Mouse (Mus musculus): Measurements from ENCODE around the gene Gm42420. TPM values are rescaled to one million over a fixed set of nuclear protein-coding genes. Genes with fewer than 3 reads are reported as not detected.
A peak's percentile ranks its signal among the peaks of the same experiment; 100 is the strongest.

Gm42420 gene
- total RNA-seq, 2 experiments from 2014 or later, result 0.66 TPM; not detected in 1

GRCm38 (mm10) chr6:39581087-39581784 is 4.3 kb upstream of the Gm42420 start:
- no peak for TF ChIP-seq CTCF (IDR thresholded peaks at IDR 0.05)
- no peak for DNase-seq
- Histone ChIP-seq H3K4me3 (no peak overlapping the region), H3K27ac (no peak overlapping the region)
- intact Hi-C loops (cut with DNase I), result no loop called here

- TF ChIP-seq CTCF (IDR thresholded peaks at IDR 0.05), result no peak
- Histone ChIP-seq H3K4me3 (peak overlapping the region; percentile 83), H3K27ac (peak overlapping the region; percentile 98)
- no peak for DNase-seq
- intact Hi-C loops (cut with DNase I), result loop anchor here (5.0 kb wide), 1 partner anchor 136 kb away; the partner anchor contains the start of gene Braf
Measured at GRCm38 (mm10) chr6:39591481-39591880, 5.9 kb downstream of the Gm42420 start.

GRCm38 (mm10) chr6:39592401-39593214 is 7.1 kb downstream of the Gm42420 start, which contains the start of gene Ndufb2:
Gene Ndufb2, plus strand, starts transcription at chr6:39592574.
- peak; percentile 96 for DNase-seq
- intact Hi-C loops (cut with DNase I), result loop anchor here (5.0 kb wide), 1 partner anchor 135 kb away; the partner anchor contains the start of gene Braf
- Histone ChIP-seq H3K27ac (peak within 1 kb of the TSS; percentile 98), H3K4me3 (peak within 1 kb of the TSS; percentile 83)
- TF ChIP-seq CTCF (IDR thresholded peaks at IDR 0.05), result no peak

- intact Hi-C loops (cut with DNase I), result no loop called here
- no peak overlapping the region for H3K4me3 ChIP-seq
- H3K27ac ChIP-seq, result no peak overlapping the region
- no peak for DNase-seq
- no peak for TF ChIP-seq CTCF (IDR thresholded peaks at IDR 0.05)
Measured at GRCm38 (mm10) chr6:39600851-39601250, 15.3 kb downstream of the Gm42420 start.

GRCm38 (mm10) chr6:39601828-39602227 is 16.3 kb downstream of the Gm42420 start:
- DNase-seq, result no peak
- no peak overlapping the region for H3K4me3 ChIP-seq
- intact Hi-C loops (cut with DNase I), result no loop called here
- TF ChIP-seq CTCF (IDR thresholded peaks at IDR 0.05), result no peak
- H3K27ac ChIP-seq, result no peak overlapping the region

GRCm38 (mm10) chr6:39604565-39604964 is 19.0 kb downstream of the Gm42420 start:
- intact Hi-C loops (cut with DNase I), result no loop called here

GRCm38 (mm10) chr6:39606056-39606455 is 20.5 kb downstream of the Gm42420 start:
- no peak overlapping the region for H3K4me3 ChIP-seq
- no peak overlapping the region for H3K27ac ChIP-seq
- intact Hi-C loops (cut with DNase I), result no loop called here
- DNase-seq, result no peak
- TF ChIP-seq CTCF (IDR thresholded peaks at IDR 0.05), result no peak

More at GRCm38 (mm10) chr6:39604565-39604964, 19.0 kb downstream of the Gm42420 start:
- no peak overlapping the region for H3K27ac ChIP-seq
- H3K4me3 ChIP-seq, result no peak overlapping the region
- DNase-seq, result no peak
- TF ChIP-seq CTCF (IDR thresholded peaks at IDR 0.05), result no peak

GRCm38 (mm10) chr6:39606862-39607261 is 21.3 kb downstream of the Gm42420 start:
- DNase-seq, result no peak
- TF ChIP-seq CTCF (IDR thresholded peaks at IDR 0.05), result no peak
- intact Hi-C loops (cut with DNase I), result no loop called here
- Histone ChIP-seq H3K4me3 (no peak overlapping the region), H3K27ac (no peak overlapping the region)

GRCm38 (mm10) chr6:39607365-39607764 is 21.8 kb downstream of the Gm42420 start:
- no peak overlapping the region for H3K27ac ChIP-seq
- intact Hi-C loops (cut with DNase I), result no loop called here
- no peak overlapping the region for H3K4me3 ChIP-seq
- DNase-seq, result no peak
- TF ChIP-seq CTCF (IDR thresholded peaks at IDR 0.05), result no peak

GRCm38 (mm10) chr6:39610207-39610606 is 24.7 kb downstream of the Gm42420 start:
- DNase-seq, result no peak
- peak; percentile 23; the same call in 1 of the 2 replicates for TF ChIP-seq CTCF (IDR thresholded peaks at IDR 0.05)
- intact Hi-C loops (cut with DNase I), result no loop called here
- H3K27ac ChIP-seq, result no peak overlapping the region
- no peak overlapping the region for H3K4me3 ChIP-seq

GRCm38 (mm10) chr6:39611296-39611695 is 25.7 kb downstream of the Gm42420 start:
- TF ChIP-seq CTCF (IDR thresholded peaks at IDR 0.05), result no peak
- Histone ChIP-seq H3K4me3 (no peak overlapping the region), H3K27ac (no peak overlapping the region)
- DNase-seq, result no peak
- intact Hi-C loops (cut with DNase I), result no loop called here

Other genes starting within 250 kb of the Gm42420 start
- 10 to 100 TPM; 14.2 to 15.9 TPM for gene Slc37a3, start 208.1 kb upstream of the Gm42420 start, total RNA-seq (2021)
- under 1 TPM in 1 of 2 experiments, not detected in 1; 0.14 TPM for gene Rab19, start 204.6 kb upstream of the Gm42420 start, total RNA-seq (2021)
- gene Mkrn1, start 165.3 kb upstream of the Gm42420 start, total RNA-seq (2021), result 10 to 100 TPM; 16.0 to 17.8 TPM
- gene Dennd2a, start 27.9 kb upstream of the Gm42420 start, total RNA-seq (2021), result 1 to 10 TPM; 3.3 to 4.4 TPM
- 1 to 10 TPM; 5.3 to 6.2 TPM for gene Adck2, start 11.9 kb upstream of the Gm42420 start, total RNA-seq (2021)
- gene Ndufb2, start 6.8 kb downstream of the Gm42420 start, total RNA-seq (2021), result 100 to 1,000 TPM; 378 to 498 TPM
- gene Braf, start 139.7 kb downstream of the Gm42420 start, total RNA-seq (2021), result 1 to 10 TPM; 6.5 to 8.1 TPM
- 10 to 100 TPM; 48.4 to 70.0 TPM for gene Mrps33, start 225.2 kb downstream of the Gm42420 start, total RNA-seq (2021)

Data from gastrocnemius, adult 2 months (tissue).